Mouse (Mus musculus) midbrain, embryonic 15.5 days (tissue): Measurements from ENCODE around the gene Psors1c2. TPM values are rescaled to one million over a fixed set of nuclear protein-coding genes. Genes with fewer than 3 reads are reported as not detected.

ENCODE experiments used
- ATAC-seq: fragments of 200-750 bp; cut with Nextera tagmentation; replicated peaks from 2 replicates; pipeline ENCODE4 v1.8.0; 2017; ENCODE audit warnings: moderate TSS enrichment
- H3K27ac ChIP-seq: fragments of 300-500 bp; sonication (generic); 2 replicates; pipeline ENCODE4 v1.5.1; 2015; ENCODE audit warnings: mild to moderate bottlenecking, inconsistent platforms
- H3K27me3 ChIP-seq: fragments of 300-500 bp; sonication (generic); replicated peaks from 2 replicates; pipeline ENCODE4 v1.6.1; 2015; ENCODE audit warnings: inconsistent platforms
- H3K36me3 ChIP-seq: fragments of 300-500 bp; sonication (generic); replicated peaks from 2 replicates; pipeline ENCODE4 v1.6.1; 2015; ENCODE audit warnings: inconsistent platforms
- H3K4me1 ChIP-seq: fragments of 300-500 bp; sonication (generic); 2 replicates; pipeline ENCODE4 v1.6.1; 2015; ENCODE audit warnings: inconsistent platforms
- H3K4me2 ChIP-seq: fragments of 300-500 bp; sonication (generic); 2 replicates; pipeline ENCODE4 v1.6.1; 2015; ENCODE audit warnings: inconsistent platforms, mild to moderate bottlenecking, moderate library complexity
- H3K4me3 ChIP-seq: fragments of 300-500 bp; sonication (generic); 2 replicates; pipeline ENCODE4 v1.5.1; 2015; ENCODE audit warnings: mild to moderate bottlenecking, inconsistent platforms
- H3K9ac ChIP-seq: fragments of 300-500 bp; sonication (generic); 2 replicates; pipeline ENCODE4 v1.6.1; 2015; ENCODE audit warnings: mild to moderate bottlenecking, inconsistent platforms
- H3K9me3 ChIP-seq: fragments of 300-500 bp; sonication (generic); 2 replicates; pipeline ENCODE4 v1.6.1; 2016; ENCODE audit warnings: inconsistent platforms
- WGBS: fragments of 180-500 bp; shearing (Covaris S2); methylation state at CpG from one replicate; pipeline ENCODE4 v1.1.7; 2015; ENCODE audit warnings: mixed read lengths; 5-methylcytosine and 5-hydroxymethylcytosine counted together
- polyA plus RNA-seq: library from polyadenylated mRNA; unstranded; fragments of >200 nt; fragmentation: Nextera tagmentation; extraction: Ambion mirVana; gene quantifications from 2 replicates; pipeline ENCODE4 v1.2.1, GENCODE M21; 2015

Gene Psors1c2
- polyA plus RNA-seq, 1 experiment from 2014 or later = 0.96 TPM

DNA sequence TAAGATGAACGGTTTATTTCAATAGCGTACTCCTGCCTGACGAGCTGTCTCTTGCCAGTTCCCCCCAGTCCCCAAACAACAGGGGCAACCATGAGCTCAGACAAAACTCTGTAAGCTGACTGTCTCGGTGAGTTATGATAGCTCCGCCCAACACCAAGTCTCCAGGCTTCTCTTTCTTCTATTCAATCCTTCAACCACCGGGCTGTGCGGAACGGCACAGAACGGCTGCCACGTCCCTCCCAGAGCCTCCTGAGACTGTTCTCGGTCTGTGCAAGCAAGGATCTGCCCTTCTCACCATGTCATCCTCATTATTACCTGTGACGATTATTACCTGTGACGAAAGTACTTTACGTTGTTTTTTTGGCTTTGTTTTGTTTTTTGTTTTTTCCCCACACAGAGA lies 37.8 kb downstream of the Psors1c2 start:
- Histone ChIP-seq H3K4me2 (no peak overlapping the region), H3K27ac (no peak overlapping the region), H3K4me1 (peaks cover 13% of the 10 kb centered on the region), H3K36me3 (no peaks in the 10 kb centered on the region), H3K9ac (no peak overlapping the region), H3K9me3 (no peaks in the 10 kb centered on the region), H3K4me3 (no peak overlapping the region), H3K27me3 (peaks cover 12% of the 10 kb centered on the region; the same call in 1 of the 2 replicates)
- 71% methylated on average over 14 of the region's 14 CpGs for WGBS
- no peak for ATAC-seq

DNA sequence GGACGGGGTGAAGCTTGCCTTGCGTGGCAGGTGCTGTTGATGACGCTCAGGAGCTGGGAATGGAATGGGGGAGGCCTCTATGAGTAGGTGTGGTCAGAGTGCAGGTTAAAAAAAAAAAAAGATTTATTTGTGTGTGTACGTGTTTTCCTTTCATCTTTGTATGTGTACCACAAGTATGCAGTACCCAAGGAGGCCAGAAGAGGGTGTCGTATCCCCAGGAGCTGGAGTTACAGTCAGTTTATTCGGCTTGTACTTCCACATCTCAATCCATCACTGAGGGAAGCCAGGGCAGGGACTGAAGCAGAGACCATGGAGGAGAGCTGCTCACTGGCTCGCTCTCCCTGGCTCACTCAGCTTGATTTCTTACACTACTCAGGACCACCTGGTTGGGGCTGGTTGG lies 38.5 kb downstream of the Psors1c2 start:
- H3K4me1 ChIP-seq = peaks cover 13% of the 10 kb centered on the region
- H3K27me3 ChIP-seq = peaks cover 12% of the 10 kb centered on the region; the same call in 1 of the 2 replicates
- H3K27ac ChIP-seq = no peak overlapping the region
- H3K36me3 ChIP-seq = no peaks in the 10 kb centered on the region
- H3K4me3 ChIP-seq = no peak overlapping the region
- no peak overlapping the region for H3K9ac ChIP-seq
- 98% methylated on average over 7 of the region's 7 CpGs for WGBS
- H3K4me2 ChIP-seq = no peak overlapping the region
- H3K9me3 ChIP-seq = no peaks in the 10 kb centered on the region
- no peak for ATAC-seq

DNA sequence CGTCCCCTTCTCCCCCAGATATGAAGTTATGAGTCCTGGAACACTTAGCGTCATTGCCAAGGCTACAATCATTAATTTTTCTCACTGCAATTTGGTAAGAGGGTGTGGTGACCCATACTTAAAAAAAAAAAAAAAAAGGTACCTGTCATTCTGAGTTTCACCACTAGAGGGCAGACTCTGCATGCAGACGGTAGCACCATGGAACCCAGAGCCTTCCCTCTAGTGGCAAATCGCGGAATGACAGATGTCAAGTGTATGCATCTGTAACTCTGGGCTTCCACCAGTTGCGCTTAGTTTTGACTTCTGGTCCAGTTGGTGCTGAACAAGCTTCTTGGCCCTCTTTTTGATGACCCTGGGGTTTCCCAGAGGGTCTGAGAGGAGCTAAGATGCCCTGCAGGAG lies 45.2 kb downstream of the Psors1c2 start:
- Histone ChIP-seq H3K4me2 (no peak overlapping the region), H3K4me1 (no peaks in the 10 kb centered on the region), H3K27ac (no peak overlapping the region), H3K36me3 (no peaks in the 10 kb centered on the region), H3K27me3 (no peaks in the 10 kb centered on the region), H3K9me3 (no peaks in the 10 kb centered on the region), H3K9ac (no peak overlapping the region), H3K4me3 (no peak overlapping the region)
- no peak for ATAC-seq
- 18% methylated on average over 6 of the region's 6 CpGs for WGBS

DNA sequence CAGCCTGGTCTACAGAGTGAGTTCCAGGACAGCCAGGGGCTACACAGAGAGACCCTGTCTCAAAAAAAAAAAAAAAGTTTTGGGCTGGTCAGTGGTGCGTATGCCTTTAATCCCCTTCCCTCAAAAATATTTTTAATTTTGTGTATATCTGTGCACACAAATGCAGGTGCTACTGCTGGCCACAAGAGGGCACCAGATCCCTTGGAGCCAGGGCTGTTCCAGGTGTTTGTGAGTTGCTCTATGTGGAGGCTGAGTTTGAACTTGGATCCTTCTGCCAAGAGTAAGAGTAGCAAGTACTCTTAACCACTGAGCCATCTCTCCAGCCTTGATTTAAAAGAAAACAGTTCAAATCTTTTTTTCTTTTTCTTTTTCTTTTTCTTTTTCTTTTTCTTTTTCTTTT lies 49.9 kb downstream of the Psors1c2 start:
- Histone ChIP-seq H3K9ac (no peak overlapping the region), H3K27ac (no peak overlapping the region), H3K27me3 (no peaks in the 10 kb centered on the region), H3K36me3 (no peaks in the 10 kb centered on the region), H3K4me1 (peaks cover 4% of the 10 kb centered on the region), H3K4me2 (no peak overlapping the region), H3K9me3 (no peaks in the 10 kb centered on the region), H3K4me3 (no peak overlapping the region)
- no peak for ATAC-seq
- WGBS = 92% methylated on average over 1 of the region's 1 CpGs

Other genes with a start within 250 kb of the Psors1c2 start
- gene H2-Q1, start 212.8 kb upstream of the Psors1c2 start, polyA plus RNA-seq = 0.54 and 0.70 TPM in 2 replicates
- 3.0 and 3.8 TPM in 2 replicates for gene H2-Q2, start 191.0 kb upstream of the Psors1c2 start, polyA plus RNA-seq
- 0.88 and 1.3 TPM in 2 replicates for gene H2-Q4, start 153.6 kb upstream of the Psors1c2 start, polyA plus RNA-seq
- 0.89 and 1.1 TPM in 2 replicates for gene H2-Q6, start 108.4 kb upstream of the Psors1c2 start, polyA plus RNA-seq
- gene H2-Q7, start 94.0 kb upstream of the Psors1c2 start, polyA plus RNA-seq = 2.7 and 4.0 TPM in 2 replicates
- 0.26 and 1.6 TPM in 2 replicates for gene H2-Q10, start 63.1 kb upstream of the Psors1c2 start, polyA plus RNA-seq
- gene Pou5f1, start 27.2 kb upstream of the Psors1c2 start, polyA plus RNA-seq = 0.12 TPM in 1 of 2 replicates, not detected in the other
- 10.8 and 13.1 TPM in 2 replicates for gene Tcf19, start 16.4 kb upstream of the Psors1c2 start, polyA plus RNA-seq
- gene Cchcr1, start 16.1 kb upstream of the Psors1c2 start, polyA plus RNA-seq = 3.5 and 3.7 TPM in 2 replicates
- 0.06 TPM in 2 replicates for gene Cdsn, start 18.9 kb downstream of the Psors1c2 start, polyA plus RNA-seq
- not detected in 2 replicates for gene 2300002M23Rik, start 34.2 kb downstream of the Psors1c2 start, polyA plus RNA-seq
- not detected in 2 replicates for gene Sfta2, start 68.3 kb downstream of the Psors1c2 start, polyA plus RNA-seq
- gene Gm9573, start 93.4 kb downstream of the Psors1c2 start, polyA plus RNA-seq = not detected in 2 replicates
- gene Mucl3, start 110.5 kb downstream of the Psors1c2 start, polyA plus RNA-seq = not detected in 2 replicates
- gene Vars2, start 134.4 kb downstream of the Psors1c2 start, polyA plus RNA-seq = 16.3 and 16.5 TPM in 2 replicates
- gene Gtf2h4, start 140.5 kb downstream of the Psors1c2 start, polyA plus RNA-seq = 27.6 and 29.5 TPM in 2 replicates
- gene Ddr1, start 171.4 kb downstream of the Psors1c2 start, polyA plus RNA-seq = 107 and 118 TPM in 2 replicates